Mouse (Mus musculus): ENCODE results near the gene Zfp90. TPM values are rescaled to one million over a fixed set of nuclear protein-coding genes. Genes with fewer than 3 reads are reported as not detected.

The Zfp90 gene
- polyA plus RNA-seq, 1 experiment from 2014 or later, result 12.5 TPM

- Histone ChIP-seq H3K27ac (ENCODE audit: low read length) (peak overlapping the region; percentile 26; the same call in 1 of the 2 replicates), H3K27me3 (replicated peaks; ENCODE audit: control insufficient read depth, insufficient read depth, low read length) (no peaks in the 10 kb centered on the region)
- WGBS, result 54% methylated on average over 4 of the region's 4 CpGs
These were observed 20.6 kb upstream of the Zfp90 start for GRCm38 (mm10) chr8:106394493-106394892.

GRCm38 (mm10) chr8:106399694-106400093 is 15.4 kb upstream of the Zfp90 start:
- Histone ChIP-seq H3K4me3 (ENCODE audit: low read length) (no peak overlapping the region), H3K4me2 (ENCODE audit: low read depth, low read length) (no peak overlapping the region), H3K36me3 (ENCODE audit: control insufficient read depth, insufficient read depth, low read length) (no peaks in the 10 kb centered on the region), H3K27me3 (replicated peaks; ENCODE audit: control insufficient read depth, insufficient read depth, low read length) (no peaks in the 10 kb centered on the region), H3K9ac (ENCODE audit: low read depth, low read length) (peak overlapping the region; percentile 6; the same call in 1 of the 2 replicates), H3K9me3 (ENCODE audit: control insufficient read depth, low read length) (no peaks in the 10 kb centered on the region), H3K27ac (ENCODE audit: low read length) (peak overlapping the region; percentile 71), H3K4me1 (ENCODE audit: control insufficient read depth, insufficient read depth, low read length) (peaks cover 5% of the 10 kb centered on the region; the same call in 1 of the 2 replicates)
- ATAC-seq, result peak; percentile 73
- 31% methylated on average over 8 of the region's 8 CpGs for WGBS

More at GRCm38 (mm10) chr8:106394493-106394892, 20.6 kb upstream of the Zfp90 start:
- H3K4me2 ChIP-seq (ENCODE audit: low read depth, low read length), result no peak overlapping the region
- H3K4me3 ChIP-seq (ENCODE audit: low read length), result no peak overlapping the region
- H3K9me3 ChIP-seq (ENCODE audit: control insufficient read depth, low read length), result no peaks in the 10 kb centered on the region
- no peaks in the 10 kb centered on the region for H3K4me1 ChIP-seq (ENCODE audit: control insufficient read depth, insufficient read depth, low read length)
- H3K36me3 ChIP-seq (ENCODE audit: control insufficient read depth, insufficient read depth, low read length), result no peaks in the 10 kb centered on the region
- no peak overlapping the region for H3K9ac ChIP-seq (ENCODE audit: low read depth, low read length)
- no peak for ATAC-seq

GRCm38 (mm10) chr8:106400181-106400580 is 14.9 kb upstream of the Zfp90 start:
- ATAC-seq, result peak; percentile 10; the same call in 1 of the 2 replicates
- Histone ChIP-seq H3K9ac (ENCODE audit: low read depth, low read length) (peak overlapping the region; percentile 6; the same call in 1 of the 2 replicates), H3K27ac (ENCODE audit: low read length) (peak overlapping the region; percentile 71)

GRCm38 (mm10) chr8:106403246-106403933 is 11.7 kb upstream of the Zfp90 start:
- WGBS, result 25% methylated on average over 12 of the region's 12 CpGs
- Histone ChIP-seq H3K9me3 (ENCODE audit: control insufficient read depth, low read length) (no peaks in the 10 kb centered on the region), H3K27ac (ENCODE audit: low read length) (no peak overlapping the region), H3K4me1 (ENCODE audit: control insufficient read depth, insufficient read depth, low read length) (peaks cover 11% of the 10 kb centered on the region), H3K9ac (ENCODE audit: low read depth, low read length) (no peak overlapping the region), H3K4me2 (ENCODE audit: low read depth, low read length) (no peak overlapping the region), H3K36me3 (ENCODE audit: control insufficient read depth, insufficient read depth, low read length) (no peaks in the 10 kb centered on the region), H3K27me3 (replicated peaks; ENCODE audit: control insufficient read depth, insufficient read depth, low read length) (no peaks in the 10 kb centered on the region), H3K4me3 (ENCODE audit: low read length) (no peak overlapping the region)
- ATAC-seq, result peak; percentile 68

More at GRCm38 (mm10) chr8:106400181-106400580, 14.9 kb upstream of the Zfp90 start:
- H3K27me3 ChIP-seq (replicated peaks; ENCODE audit: control insufficient read depth, insufficient read depth, low read length), result no peaks in the 10 kb centered on the region
- no peaks in the 10 kb centered on the region for H3K36me3 ChIP-seq (ENCODE audit: control insufficient read depth, insufficient read depth, low read length)
- peaks cover 10% of the 10 kb centered on the region; the same call in 1 of the 2 replicates for H3K4me1 ChIP-seq (ENCODE audit: control insufficient read depth, insufficient read depth, low read length)
- no peak overlapping the region for H3K4me3 ChIP-seq (ENCODE audit: low read length)
- no peak overlapping the region for H3K4me2 ChIP-seq (ENCODE audit: low read depth, low read length)
- H3K9me3 ChIP-seq (ENCODE audit: control insufficient read depth, low read length), result no peaks in the 10 kb centered on the region
- WGBS, result 38% methylated on average over 5 of the region's 5 CpGs

GRCm38 (mm10) chr8:106404825-106405224 is 10.3 kb upstream of the Zfp90 start:
- H3K9ac ChIP-seq (ENCODE audit: low read depth, low read length), result no peak overlapping the region
- no peaks in the 10 kb centered on the region for H3K36me3 ChIP-seq (ENCODE audit: control insufficient read depth, insufficient read depth, low read length)
- H3K27ac ChIP-seq (ENCODE audit: low read length), result peak overlapping the region; percentile 40; the same call in 1 of the 2 replicates
- H3K4me3 ChIP-seq (ENCODE audit: low read length), result no peak overlapping the region
- H3K4me2 ChIP-seq (ENCODE audit: low read depth, low read length), result no peak overlapping the region
- WGBS, result 19% methylated on average over 3 of the region's 3 CpGs
- no peaks in the 10 kb centered on the region for H3K27me3 ChIP-seq (replicated peaks; ENCODE audit: control insufficient read depth, insufficient read depth, low read length)
- H3K4me1 ChIP-seq (ENCODE audit: control insufficient read depth, insufficient read depth, low read length), result peaks cover 14% of the 10 kb centered on the region
- ATAC-seq, result peak; percentile 72
- H3K9me3 ChIP-seq (ENCODE audit: control insufficient read depth, low read length), result no peaks in the 10 kb centered on the region

GRCm38 (mm10) chr8:106405810-106406209 is 9.3 kb upstream of the Zfp90 start:
- Histone ChIP-seq H3K27me3 (replicated peaks; ENCODE audit: control insufficient read depth, insufficient read depth, low read length) (no peaks in the 10 kb centered on the region), H3K4me3 (ENCODE audit: low read length) (no peak overlapping the region), H3K27ac (ENCODE audit: low read length) (peak overlapping the region; percentile 13; the same call in 1 of the 2 replicates), H3K4me2 (ENCODE audit: low read depth, low read length) (no peak overlapping the region), H3K4me1 (ENCODE audit: control insufficient read depth, insufficient read depth, low read length) (peaks cover 14% of the 10 kb centered on the region), H3K9me3 (ENCODE audit: control insufficient read depth, low read length) (no peaks in the 10 kb centered on the region), H3K36me3 (ENCODE audit: control insufficient read depth, insufficient read depth, low read length) (no peaks in the 10 kb centered on the region), H3K9ac (ENCODE audit: low read depth, low read length) (no peak overlapping the region)
- no peak for ATAC-seq
- 71% methylated on average over 16 of the region's 16 CpGs for WGBS

- Histone ChIP-seq H3K9ac (ENCODE audit: low read depth, low read length) (no peak overlapping the region), H3K4me3 (ENCODE audit: low read length) (no peak overlapping the region), H3K27ac (ENCODE audit: low read length) (no peak overlapping the region), H3K9me3 (ENCODE audit: control insufficient read depth, low read length) (no peaks in the 10 kb centered on the region), H3K36me3 (ENCODE audit: control insufficient read depth, insufficient read depth, low read length) (no peaks in the 10 kb centered on the region), H3K27me3 (replicated peaks; ENCODE audit: control insufficient read depth, insufficient read depth, low read length) (no peaks in the 10 kb centered on the region), H3K4me2 (ENCODE audit: low read depth, low read length) (no peak overlapping the region), H3K4me1 (ENCODE audit: control insufficient read depth, insufficient read depth, low read length) (peaks cover 6% of the 10 kb centered on the region)
- ATAC-seq, result no peak
- 63% methylated on average over 7 of the region's 7 CpGs for WGBS
These were observed 5.1 kb upstream of the Zfp90 start for GRCm38 (mm10) chr8:106410055-106410454.

GRCm38 (mm10) chr8:106410564-106410963 is 4.6 kb upstream of the Zfp90 start:
- Histone ChIP-seq H3K9ac (ENCODE audit: low read depth, low read length) (no peak overlapping the region), H3K27me3 (replicated peaks; ENCODE audit: control insufficient read depth, insufficient read depth, low read length) (no peaks in the 10 kb centered on the region), H3K9me3 (ENCODE audit: control insufficient read depth, low read length) (no peaks in the 10 kb centered on the region), H3K27ac (ENCODE audit: low read length) (no peak overlapping the region), H3K4me2 (ENCODE audit: low read depth, low read length) (no peak overlapping the region), H3K4me1 (ENCODE audit: control insufficient read depth, insufficient read depth, low read length) (peaks cover 3% of the 10 kb centered on the region; the same call in 1 of the 2 replicates), H3K36me3 (ENCODE audit: control insufficient read depth, insufficient read depth, low read length) (no peaks in the 10 kb centered on the region), H3K4me3 (ENCODE audit: low read length) (no peak overlapping the region)
- WGBS, result 78% methylated on average over 7 of the region's 7 CpGs
- ATAC-seq, result no peak

- Histone ChIP-seq H3K4me1 (ENCODE audit: control insufficient read depth, insufficient read depth, low read length) (peaks cover 13% of the 10 kb centered on the region; the same call in 1 of the 2 replicates), H3K9ac (ENCODE audit: low read depth, low read length) (no peak overlapping the region), H3K27ac (ENCODE audit: low read length) (no peak overlapping the region), H3K36me3 (ENCODE audit: control insufficient read depth, insufficient read depth, low read length) (no peaks in the 10 kb centered on the region), H3K4me3 (ENCODE audit: low read length) (no peak overlapping the region), H3K9me3 (ENCODE audit: control insufficient read depth, low read length) (no peaks in the 10 kb centered on the region), H3K27me3 (replicated peaks; ENCODE audit: control insufficient read depth, insufficient read depth, low read length) (no peaks in the 10 kb centered on the region), H3K4me2 (ENCODE audit: low read depth, low read length) (no peak overlapping the region)
- no peak for ATAC-seq
- WGBS, result 18% methylated on average over 14 of the region's 14 CpGs
These were observed 3.2 kb upstream of the Zfp90 start for GRCm38 (mm10) chr8:106411783-106412451.
